Mouse (Mus musculus): ENCODE data around the gene Gm21887.
"Not testable (repeated sequence)": the region's sequence is repeated elsewhere in the genome, so short reads cannot be mapped to it uniquely, and the experiment has no call there.

The Gm21887 gene

DNA sequence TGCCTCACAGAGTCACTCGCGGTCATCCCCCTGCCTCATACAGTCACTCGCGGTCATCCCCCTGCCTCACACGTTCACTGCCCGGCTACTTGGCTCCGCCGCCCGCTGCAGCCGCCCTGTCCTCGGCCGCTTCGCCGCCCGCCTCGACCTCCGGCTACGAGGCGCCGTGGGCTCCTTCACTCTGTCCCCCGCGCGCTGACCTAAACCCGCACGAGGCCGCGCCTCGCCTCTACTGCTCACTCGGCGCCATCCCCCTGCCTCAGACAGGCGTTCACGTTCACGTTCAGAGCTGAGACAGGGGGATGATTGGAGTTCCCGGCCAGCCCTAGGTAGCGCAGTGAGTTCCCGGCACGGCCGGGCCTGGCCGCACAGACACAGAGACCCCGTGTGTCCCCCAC is 12.0 kb upstream of the Gm21887 start:
- DNase-seq (ENCODE audit: extremely low spot score, low read depth, low spot score): not testable (repeated sequence)

DNA sequence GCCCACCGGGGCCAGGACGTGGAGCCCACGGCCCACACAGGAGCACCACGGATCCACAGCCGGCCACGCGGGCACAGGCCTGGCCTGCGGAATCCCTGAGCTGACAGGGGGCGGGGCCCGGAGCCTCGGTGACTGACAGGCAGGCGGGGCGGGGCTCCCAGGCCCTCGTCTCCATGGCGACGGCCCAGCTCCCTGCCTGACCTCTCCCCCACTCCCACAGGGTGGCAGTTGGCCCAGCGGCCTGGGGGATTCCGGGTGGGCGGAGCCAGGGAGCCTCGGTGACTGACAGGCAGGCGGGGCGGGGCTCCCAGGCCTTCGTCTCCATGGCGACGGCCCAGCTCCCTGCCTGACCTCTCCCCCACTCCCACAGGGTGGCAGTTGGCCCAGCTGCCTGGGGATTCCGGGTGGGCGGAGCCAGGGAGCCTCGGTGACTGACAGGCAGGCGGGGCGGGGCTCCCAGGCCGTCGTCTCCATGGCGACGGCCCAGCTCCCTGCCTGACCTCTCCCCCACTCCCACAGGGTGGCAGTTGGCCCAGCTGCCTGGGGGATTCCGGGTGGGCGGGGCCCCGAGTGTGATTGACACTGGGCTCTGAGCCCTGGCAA is 11.5 kb upstream of the Gm21887 start:
- peak; percentile 100 for DNase-seq (ENCODE audit: extremely low spot score, low read depth, low spot score)

DNA sequence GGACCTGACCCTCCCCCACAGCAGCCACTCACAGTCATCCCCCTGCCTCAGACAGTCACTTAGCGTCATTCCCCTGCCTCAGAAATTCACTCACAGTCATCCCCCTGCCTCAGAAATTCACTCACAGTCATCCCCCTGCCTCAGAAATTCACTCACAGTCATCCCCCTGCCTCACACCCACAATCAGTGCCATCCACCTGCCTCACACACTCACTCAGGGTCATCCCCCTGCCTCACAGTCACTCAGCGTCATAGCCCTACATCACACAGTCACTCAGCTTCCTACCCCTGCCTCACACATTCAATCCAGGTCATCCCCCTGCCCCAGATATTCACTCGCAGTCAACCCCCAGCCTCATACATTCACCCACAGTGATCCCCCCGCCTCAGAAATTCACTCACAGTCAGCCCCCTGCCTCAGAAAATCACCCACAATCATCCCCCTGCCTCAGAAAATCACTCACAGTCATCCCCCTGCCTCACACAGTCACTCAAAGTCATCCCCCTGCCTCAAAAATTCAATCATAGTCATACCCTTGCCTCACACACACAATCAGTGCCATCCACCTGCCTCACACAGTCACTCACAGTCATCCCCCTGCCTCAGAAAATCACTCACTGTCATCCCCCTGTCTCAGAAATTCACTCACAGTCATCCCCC is 10.8 kb upstream of the Gm21887 start:
- DNase-seq (ENCODE audit: extremely low spot score, low read depth, low spot score): not testable (repeated sequence)

DNA sequence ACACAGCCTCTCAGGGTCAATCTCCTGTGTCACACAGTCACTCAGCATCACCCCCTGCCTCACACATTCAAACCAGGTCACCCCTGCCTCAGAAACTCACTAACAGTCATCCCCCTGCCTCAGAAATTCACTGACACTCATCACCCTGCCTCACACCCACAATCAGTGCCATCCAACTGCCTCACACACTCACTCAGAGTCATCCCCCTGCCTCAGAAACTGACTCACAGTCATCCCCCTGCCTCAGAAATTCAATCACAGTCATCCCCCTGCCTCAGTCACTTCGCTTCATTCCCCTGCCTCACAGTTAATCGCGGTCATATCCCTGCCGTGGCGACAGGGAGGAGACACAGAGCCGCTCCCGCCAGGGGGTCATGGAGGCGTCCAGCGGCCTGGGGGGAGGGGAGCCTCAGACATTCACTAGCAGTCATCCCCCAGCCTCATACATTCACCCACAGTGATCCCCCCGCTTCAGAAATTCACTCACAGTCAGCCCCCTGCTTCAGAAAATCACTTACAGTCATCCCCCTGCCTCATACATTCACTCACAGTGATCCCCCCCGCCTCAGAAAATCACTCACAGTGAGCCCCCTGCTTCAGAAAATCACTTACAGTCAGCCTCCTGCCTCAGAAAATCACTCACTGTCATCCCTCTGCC is 10.1 kb upstream of the Gm21887 start:
- DNase-seq (ENCODE audit: extremely low spot score, low read depth, low spot score): not testable (repeated sequence)

DNA sequence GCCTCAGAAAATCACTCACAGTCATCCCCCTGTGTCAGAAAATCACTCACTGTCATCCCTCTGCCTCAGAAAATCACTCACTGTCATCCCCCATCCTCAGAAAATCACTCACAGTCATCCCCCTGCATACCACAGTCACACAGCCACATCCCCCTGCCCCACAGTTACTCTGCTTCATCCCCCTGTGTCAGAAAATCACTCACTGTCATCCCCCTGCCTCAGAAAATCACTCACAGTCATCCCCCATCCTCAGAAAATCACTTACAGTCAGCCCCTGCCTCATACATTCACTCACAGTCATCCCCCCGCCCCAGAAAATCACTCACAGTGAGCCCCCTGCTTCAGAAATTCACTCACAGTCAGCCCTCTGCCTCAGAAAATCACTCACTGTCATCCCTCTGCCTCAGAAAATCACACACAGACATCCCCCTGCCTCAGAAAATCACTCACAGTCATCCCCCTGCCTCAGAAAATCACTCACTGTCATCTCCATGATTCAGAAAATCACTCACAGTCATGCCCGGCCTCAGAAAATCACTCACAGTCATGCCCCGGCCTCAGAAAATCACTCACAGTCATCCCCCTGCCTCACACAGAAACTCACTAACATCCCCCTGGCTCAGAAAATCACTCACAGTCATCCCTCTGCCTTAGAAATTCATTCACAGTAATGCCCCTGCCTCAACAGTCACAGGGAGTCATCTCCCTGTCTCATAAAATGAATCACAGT is 9.4 kb upstream of the Gm21887 start:
- not testable (repeated sequence) for DNase-seq (ENCODE audit: extremely low spot score, low read depth, low spot score)

DNA sequence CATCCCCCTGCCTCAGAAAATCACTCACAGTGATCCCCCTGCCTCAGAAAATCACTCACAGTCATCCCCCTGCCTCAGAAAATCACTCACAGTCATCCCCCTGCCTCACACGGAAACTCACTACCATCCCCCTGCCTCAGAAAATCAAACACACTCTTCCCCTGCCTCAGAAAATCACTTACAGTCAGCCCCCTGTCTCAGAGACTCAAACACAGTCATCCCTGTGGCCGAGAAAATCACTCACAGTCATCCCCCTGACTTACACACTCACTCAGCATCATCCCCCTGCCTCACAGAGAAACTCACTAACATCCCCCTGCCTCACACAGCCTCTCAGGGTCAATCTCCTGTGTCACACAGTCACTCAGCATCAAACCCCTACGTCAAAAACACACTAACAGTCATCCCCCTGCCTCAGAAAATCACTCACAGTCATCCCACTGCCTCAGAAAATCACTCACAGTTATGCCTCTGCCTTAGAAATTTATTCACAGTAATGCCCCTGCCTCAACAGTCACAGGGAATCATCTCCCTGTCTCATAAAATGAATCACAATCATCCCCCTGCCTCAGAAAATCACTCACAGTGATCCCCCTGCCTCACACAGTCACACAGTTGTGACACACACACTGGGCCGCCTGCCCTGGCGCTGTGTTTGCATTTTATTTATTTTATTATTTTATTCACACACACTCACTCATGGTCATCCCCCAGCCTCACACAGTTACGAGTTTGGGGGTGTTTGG is 8.6 kb upstream of the Gm21887 start:
- DNase-seq (ENCODE audit: extremely low spot score, low read depth, low spot score): not testable (repeated sequence)

DNA sequence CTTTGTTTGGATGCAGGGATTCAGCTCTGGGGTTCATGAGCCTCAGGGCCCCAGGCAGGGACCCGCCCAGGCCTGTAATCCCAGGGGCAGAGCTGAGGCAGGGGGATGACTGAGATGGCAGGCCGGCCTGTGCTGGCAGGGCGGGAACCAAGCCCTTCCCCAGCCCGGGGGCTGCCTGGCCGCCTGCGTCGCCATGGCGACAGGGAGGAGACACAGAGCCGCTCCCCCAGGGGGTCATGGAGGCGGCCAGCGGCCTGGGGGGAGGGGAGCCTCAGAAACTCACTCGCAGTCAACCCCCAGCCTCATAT is 8.1 kb upstream of the Gm21887 start:
- not testable (repeated sequence) for DNase-seq (ENCODE audit: extremely low spot score, low read depth, low spot score)

DNA sequence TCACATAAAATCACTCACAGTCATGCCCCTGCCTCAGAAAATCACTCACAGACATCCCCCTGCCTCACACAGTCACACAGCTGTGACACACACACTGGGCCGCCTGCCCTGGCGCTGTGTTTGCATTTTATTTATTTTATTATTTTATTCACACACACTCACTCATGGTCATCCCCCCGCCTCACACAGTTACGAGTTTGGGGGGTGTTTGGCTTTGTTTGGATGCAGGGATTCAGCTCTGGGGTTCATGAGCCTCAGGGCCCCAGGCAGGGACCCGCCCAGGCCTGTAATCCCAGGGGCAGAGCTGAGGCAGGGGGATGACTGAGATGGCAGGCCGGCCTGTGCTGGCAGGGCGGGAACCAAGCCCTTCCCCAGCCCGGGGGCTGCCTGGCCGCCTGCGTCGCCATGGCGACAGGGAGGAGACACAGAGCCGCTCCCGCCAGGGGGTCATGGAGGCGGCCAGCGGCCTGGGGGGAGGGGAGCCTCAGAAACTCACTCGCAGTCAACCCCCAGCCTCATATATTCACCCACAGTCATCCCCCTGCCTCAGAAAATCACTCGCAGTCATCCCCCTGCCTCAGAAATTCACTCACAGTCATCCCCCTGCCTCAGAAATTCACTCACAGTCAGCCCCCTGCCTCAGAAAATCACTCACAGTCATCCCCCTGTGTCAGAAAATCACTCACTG is 6.8 kb upstream of the Gm21887 start:
- not testable (repeated sequence) for DNase-seq (ENCODE audit: extremely low spot score, low read depth, low spot score)

DNA sequence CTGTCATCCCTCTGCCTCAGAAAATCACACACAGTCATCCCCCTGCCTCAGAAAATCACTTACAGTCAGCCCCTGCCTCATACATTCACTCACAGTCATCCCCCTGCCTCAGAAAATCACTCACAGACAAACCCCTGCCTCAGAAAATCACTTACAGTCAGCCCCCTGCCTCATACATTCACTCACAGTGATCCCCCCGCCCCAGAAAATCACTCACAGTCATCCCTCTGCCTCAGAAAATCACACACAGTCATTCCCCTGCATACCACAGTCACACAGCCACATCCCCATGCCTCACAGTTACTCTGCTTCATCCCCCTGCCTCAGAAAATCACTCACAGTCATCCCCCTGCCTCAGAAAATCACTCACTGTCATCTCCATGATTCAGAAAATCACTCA is 5.9 kb upstream of the Gm21887 start:
- not testable (repeated sequence) for DNase-seq (ENCODE audit: extremely low spot score, low read depth, low spot score)

DNA sequence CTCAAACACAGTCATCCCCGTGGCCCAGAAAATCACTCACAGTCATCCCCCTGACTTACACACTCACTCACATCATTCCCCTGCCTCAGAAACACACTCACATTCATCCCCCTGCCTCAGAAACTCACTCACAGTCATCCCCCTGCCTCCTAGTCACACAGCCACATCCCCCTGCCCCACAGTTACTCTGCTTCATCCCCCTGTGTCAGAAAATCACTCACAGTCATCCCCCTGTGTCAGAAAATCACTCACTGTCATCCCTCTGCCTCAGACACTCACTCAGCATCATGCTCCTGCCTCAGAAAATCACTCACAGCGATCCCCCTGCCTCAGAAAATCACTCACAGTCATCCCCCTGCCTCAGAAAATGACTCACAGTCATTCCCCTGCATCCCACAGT is 5.2 kb upstream of the Gm21887 start:
- not testable (repeated sequence) for DNase-seq (ENCODE audit: extremely low spot score, low read depth, low spot score)

DNA sequence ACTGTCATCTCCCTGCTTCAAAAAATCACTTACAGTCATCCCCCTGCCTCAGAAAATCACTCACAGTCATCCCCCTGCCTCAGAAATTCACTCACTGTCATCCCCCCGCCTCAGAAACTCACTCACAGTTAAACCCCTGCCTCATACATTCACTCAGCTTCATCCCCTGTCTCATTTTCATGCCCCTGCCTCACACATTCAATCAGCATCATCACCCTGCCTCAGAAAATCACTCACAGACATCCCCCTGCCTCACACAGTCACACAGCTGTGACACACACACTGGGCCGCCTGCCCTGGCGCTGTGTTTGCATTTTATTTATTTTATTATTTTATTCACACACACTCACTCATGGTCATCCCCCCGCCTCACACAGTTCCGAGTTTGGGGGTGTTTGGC is 4.7 kb upstream of the Gm21887 start:
- not testable (repeated sequence) for DNase-seq (ENCODE audit: extremely low spot score, low read depth, low spot score)

DNA sequence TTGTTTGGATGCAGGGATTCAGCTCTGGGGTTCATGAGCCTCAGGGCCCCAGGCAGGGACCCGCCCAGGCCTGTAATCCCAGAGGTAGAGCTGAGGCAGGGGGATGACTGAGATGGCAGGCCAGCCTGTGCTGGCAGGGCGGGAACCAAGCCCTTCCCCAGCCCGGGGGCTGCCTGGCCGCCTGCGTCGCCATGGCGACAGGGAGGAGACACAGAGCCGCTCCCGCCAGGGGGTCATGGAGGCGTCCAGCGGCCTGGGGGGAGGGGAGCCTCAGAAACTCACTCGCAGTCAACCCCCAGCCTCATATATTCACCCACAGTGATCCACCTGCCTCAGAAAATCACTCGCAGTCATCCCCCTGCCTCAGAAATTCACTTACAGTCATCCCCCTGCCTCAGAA is 4.3 kb upstream of the Gm21887 start:
- DNase-seq (ENCODE audit: extremely low spot score, low read depth, low spot score): not testable (repeated sequence)

DNA sequence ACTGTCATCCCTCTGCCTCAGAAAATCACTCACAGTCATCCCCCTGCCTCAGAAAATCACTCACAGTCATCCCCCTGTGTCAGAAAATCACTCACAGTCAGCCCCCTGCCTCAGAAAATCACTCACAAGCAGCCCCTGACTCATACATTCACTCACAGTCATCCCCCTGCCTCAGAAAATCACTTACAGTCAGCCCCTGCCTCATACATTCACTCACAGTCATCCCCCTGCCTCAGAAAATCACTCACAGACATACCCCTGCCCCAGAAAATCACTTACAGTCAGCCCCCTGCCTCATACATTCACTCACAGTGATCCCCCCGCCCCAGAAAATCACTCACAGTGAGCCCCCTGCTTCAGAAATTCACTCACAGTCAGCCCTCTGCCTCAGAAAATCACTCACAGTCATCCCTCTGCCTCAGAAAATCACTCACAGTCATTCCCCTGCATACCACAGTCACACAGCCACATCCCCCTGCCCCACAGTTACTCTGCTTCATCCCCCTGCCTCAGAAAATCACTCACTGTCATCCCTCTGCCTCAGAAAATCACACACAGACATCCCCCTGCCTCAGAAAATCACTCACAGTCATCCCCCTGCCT is 3.7 kb upstream of the Gm21887 start:
- DNase-seq (ENCODE audit: extremely low spot score, low read depth, low spot score): not testable (repeated sequence)

DNA sequence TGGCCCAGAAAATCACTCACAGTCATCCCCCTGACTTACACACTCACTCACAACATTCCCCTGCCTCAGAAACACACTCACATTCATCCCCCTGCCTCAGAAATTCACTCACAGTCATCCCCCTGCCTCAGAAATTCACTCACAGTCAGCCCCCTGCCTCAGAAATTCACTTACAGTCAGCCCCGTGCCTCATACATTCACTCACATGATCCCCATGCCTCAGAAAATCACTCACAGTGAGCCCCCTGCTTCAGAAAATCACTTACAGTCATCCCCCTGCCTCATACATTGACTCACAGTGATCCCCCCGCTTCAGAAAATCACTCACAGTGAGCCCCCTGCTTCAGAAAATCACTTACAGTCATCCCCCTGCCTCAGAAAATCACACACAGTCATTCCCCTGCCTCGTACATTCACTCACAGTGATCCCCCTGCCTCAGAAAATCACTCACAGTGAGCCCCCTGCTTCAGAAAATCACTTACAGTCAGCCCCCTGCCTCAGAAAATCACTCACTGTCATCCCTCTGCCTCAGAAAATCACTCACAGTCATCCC is 2.7 kb upstream of the Gm21887 start:
- DNase-seq (ENCODE audit: extremely low spot score, low read depth, low spot score): not testable (repeated sequence)

DNA sequence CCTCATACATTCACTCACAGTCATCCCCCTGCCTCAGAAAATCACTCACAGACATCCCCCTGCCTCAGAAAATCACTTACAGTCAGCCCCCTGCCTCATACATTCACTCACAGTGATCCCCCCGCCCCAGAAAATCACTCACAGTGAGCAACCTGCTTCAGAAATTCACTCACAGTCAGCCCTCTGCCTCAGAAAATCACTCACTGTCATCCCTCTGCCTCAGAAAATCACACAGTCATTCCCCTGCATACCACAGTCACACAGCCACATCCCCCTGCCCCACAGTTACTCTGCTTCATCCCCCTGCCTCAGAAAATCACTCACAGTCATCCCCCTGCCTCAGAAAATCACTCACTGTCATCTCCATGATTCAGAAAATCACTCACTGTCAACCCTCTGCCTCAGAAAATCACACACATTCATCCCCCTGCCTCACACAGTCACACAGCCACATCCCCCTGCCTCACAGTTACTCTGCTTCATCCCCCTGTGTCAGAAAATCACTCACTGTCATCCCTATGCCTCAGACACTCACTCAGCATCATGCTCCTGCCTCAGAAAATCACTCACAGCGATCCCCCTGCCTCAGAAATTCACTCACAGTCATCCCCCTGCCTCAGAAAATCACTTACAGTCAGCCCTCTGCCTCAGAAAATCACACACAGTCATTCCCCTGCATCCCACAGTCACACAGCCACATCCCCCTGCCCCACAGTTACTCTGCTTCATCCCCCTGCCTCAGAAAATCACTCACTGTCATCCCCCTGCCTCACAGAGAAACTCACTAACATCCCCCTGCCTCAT is 1.9 kb upstream of the Gm21887 start:
- not testable (repeated sequence) for DNase-seq (ENCODE audit: extremely low spot score, low read depth, low spot score)

DNA sequence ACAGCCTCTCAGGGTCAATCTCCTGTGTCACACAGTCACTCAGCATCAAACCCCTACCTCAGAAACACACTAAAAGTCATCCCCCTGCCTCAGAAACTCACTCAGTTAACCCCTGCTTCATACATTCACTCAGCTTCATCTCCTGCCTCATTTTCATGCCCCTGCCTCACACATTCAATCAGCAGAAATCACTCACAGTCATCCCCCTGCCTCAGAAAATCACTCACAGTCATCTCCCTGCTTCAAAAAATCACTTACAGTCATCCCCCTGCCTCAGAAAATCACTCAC is 1.3 kb upstream of the Gm21887 start:
- DNase-seq (ENCODE audit: extremely low spot score, low read depth, low spot score): not testable (repeated sequence)

DNA sequence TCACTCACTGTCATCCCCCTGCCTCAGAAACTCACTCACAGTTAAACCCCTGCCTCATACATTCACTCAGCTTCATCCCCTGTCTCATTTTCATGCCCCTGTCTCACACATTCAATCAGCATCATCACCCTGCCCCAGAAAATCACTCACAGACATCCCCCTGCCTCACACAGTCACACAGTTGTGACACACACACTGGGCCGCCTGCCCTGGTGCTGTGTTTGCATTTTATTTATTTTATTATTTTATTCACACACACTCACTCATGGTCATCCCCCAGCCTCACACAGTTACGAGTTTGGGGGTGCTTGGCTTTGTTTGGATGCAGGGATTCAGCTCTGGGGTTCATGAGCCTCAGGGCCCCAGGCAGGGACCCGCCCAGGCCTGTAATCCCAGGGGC is 875 bp upstream of the Gm21887 start:
- not testable (repeated sequence) for DNase-seq (ENCODE audit: extremely low spot score, low read depth, low spot score)

DNA sequence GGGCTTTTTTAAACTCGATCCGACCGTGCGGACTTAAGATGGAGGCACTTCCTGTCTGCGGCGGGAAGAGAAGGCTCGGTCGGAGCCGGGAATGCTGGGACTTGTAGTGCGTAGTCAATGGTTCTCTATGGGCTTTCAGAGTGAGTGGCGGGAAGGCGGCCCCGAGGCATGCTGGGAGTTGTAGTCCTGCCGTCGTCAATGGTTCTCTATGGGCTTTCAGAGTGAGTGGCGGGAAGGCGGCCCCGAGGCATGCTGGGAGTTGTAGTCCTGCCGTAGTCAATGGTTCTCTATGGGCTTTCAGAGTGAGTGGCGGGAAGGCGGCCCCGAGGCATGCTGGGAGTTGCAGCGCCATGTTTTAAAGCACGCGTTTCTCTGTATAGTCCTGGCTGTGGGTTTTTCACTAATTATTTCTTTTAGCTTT is 352 bp downstream of the Gm21887 start:
- DNase-seq (ENCODE audit: extremely low spot score, low read depth, low spot score): peak; percentile 100
